Mouse (Mus musculus) layer of hippocampus, postnatal 36 days (tissue): ENCODE results near the gene Cldn34a. TPM values are rescaled to one million over a fixed set of nuclear protein-coding genes. Genes with fewer than 3 reads are reported as not detected.
"Not testable (repeated sequence)": the region's sequence is repeated elsewhere in the genome, so short reads cannot be mapped to it uniquely, and the experiment has no call there.

Experiments used
- DNase-seq, 2 experiments: peaks; one replicate each; pipeline ENCODE4 v3.0.0; 2022
- total RNA-seq, 2 experiments: library from RNA; stranded (reverse); gene quantifications; 2 replicates each; pipeline ENCODE4 v1.2.3; 2021

Gene Cldn34a
- total RNA-seq: not detected

GRCm38 (mm10) chrX:152563034-152563433, at the start of gene Cldn34a:
Gene Cldn34a (plus strand): TSS chrX:152563334.
- no peak for DNase-seq

- DNase-seq: not testable (repeated sequence)
Observed at GRCm38 (mm10) chrX:152518611-152519010, 44.5 kb upstream of the Cldn34a start.

- DNase-seq: no peak
Observed at GRCm38 (mm10) chrX:152545736-152546135, 17.4 kb upstream of the Cldn34a start.

- DNase-seq: no peak
Observed at GRCm38 (mm10) chrX:152548180-152548579, 15.0 kb upstream of the Cldn34a start.

GRCm38 (mm10) chrX:152557446-152557845, 5.7 kb upstream of the Cldn34a start:
- no peak for DNase-seq

Other genes starting within 250 kb of the Cldn34a start
- gene Kantr, start 235.8 kb upstream of the Cldn34a start, total RNA-seq: 10 to 100 TPM; 53.0 to 53.1 TPM
- gene Tspyl2, start 220.9 kb upstream of the Cldn34a start, total RNA-seq: 100 to 1,000 TPM; 104 to 126 TPM
- gene Gpr173, start 194.6 kb upstream of the Cldn34a start, total RNA-seq: 10 to 100 TPM; 14.0 to 14.9 TPM
- gene Shroom2, start 206.1 kb downstream of the Cldn34a start, total RNA-seq: 10 to 100 TPM; 95.7 to 99.8 TPM
- gene Gpr143, start 218.6 kb downstream of the Cldn34a start, total RNA-seq: under 1 TPM in 1 of 2 experiments, not detected in 1; 0.46 TPM